Mouse (Mus musculus): Measurements from ENCODE around the gene Clec14a. TPM values are rescaled to one million over a fixed set of nuclear protein-coding genes. Genes with fewer than 3 reads are reported as not detected.

Gene Clec14a
- polyA plus RNA-seq, 1 experiment from 2014 or later = 9.9 TPM

DNA sequence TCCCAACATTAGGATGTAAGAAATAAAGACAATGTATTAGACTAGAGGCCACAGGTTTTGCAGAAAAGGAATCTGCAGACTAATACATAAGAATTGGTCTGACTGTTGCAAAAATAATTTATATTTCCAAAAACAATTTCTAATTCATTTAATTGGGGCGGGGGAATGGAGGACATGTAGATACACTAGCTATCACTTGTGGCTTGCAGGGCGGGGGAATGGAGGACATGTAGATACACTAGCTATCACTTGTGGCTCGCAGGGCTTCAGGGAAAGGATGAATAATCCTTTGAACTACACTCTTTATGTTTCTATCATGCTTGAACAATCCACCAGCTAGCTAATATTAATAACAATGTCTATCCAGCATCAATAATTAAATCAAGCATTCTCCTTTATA is 50.0 kb downstream of the Clec14a start:
- TF ChIP-seq CTCF (IDR thresholded peaks at IDR 0.05; ENCODE audit: low read depth) = no peak
- no peak for TF ChIP-seq EP300 (IDR thresholded peaks at IDR 0.05; ENCODE audit: low read depth)
- no peak for DNase-seq
- WGBS (ENCODE audit: insufficient replicate concordance) = 74% methylated on average over 3 of the region's 3 CpGs
- no peaks in the 10 kb centered on the region for H3K36me3 ChIP-seq (replicated peaks; ENCODE audit: insufficient read depth, low read length)
- H3K4me3 ChIP-seq (ENCODE audit: low read depth, low read length) = no peak overlapping the region
- no peak overlapping the region for H3K4me2 ChIP-seq (ENCODE audit: low read depth, low read length)
- no peak overlapping the region for H3K9ac ChIP-seq (replicated peaks)
- ATAC-seq = no peak
- no peaks in the 10 kb centered on the region for H3K9me3 ChIP-seq (ENCODE audit: low read length)
- no peaks in the 10 kb centered on the region for H3K4me1 ChIP-seq (ENCODE audit: insufficient read depth)
- H3K27me3 ChIP-seq (ENCODE audit: insufficient read depth, low read length) = no peaks in the 10 kb centered on the region
- no peak overlapping the region for H3K27ac ChIP-seq (ENCODE audit: low read depth)

DNA sequence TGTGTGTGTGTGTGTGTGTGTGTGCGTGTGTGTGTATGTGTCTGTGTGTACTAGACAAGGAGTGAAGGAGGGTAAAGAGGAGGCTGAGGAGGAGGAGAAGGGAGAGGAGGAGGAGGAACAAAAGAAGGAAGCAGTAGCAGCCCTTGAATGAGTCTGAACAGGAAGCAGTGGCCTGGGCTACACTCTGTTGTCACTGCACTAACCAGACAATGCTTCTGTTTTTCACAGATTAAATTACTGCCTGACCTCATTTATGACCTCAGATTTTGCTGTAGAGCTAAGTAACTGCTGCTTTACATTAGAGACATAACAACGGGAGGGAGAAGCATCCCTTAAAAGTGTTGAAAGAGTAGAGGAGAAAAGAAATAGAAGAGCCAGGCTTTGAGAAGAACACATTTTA is 52.9 kb downstream of the Clec14a start:
- DNase-seq (no peak), ATAC-seq (no peak)
- Histone ChIP-seq H3K27ac (ENCODE audit: low read depth) (no peak overlapping the region), H3K4me2 (ENCODE audit: low read depth, low read length) (no peak overlapping the region), H3K36me3 (replicated peaks; ENCODE audit: insufficient read depth, low read length) (no peaks in the 10 kb centered on the region), H3K27me3 (ENCODE audit: insufficient read depth, low read length) (peaks cover 28% of the 10 kb centered on the region), H3K9ac (replicated peaks) (no peak overlapping the region), H3K4me3 (ENCODE audit: low read depth, low read length) (no peak overlapping the region), H3K9me3 (ENCODE audit: low read length) (no peaks in the 10 kb centered on the region), H3K4me1 (ENCODE audit: insufficient read depth) (no peaks in the 10 kb centered on the region; the same call in none of the 2 replicates)
- 19% methylated on average over 2 of the region's 2 CpGs for WGBS (ENCODE audit: insufficient replicate concordance)
- TF ChIP-seq EP300 (IDR thresholded peaks at IDR 0.05; ENCODE audit: low read depth) (no peak), CTCF (IDR thresholded peaks at IDR 0.05; ENCODE audit: low read depth) (no peak)

Other genes starting within 250 kb of the Clec14a start
- gene Sstr1, start 57.5 kb downstream of the Clec14a start, polyA plus RNA-seq (2015; fragmentation: Nextera tagmentation; extraction: Ambion mirVana) = not detected in 2 replicates

Measured in liver, postnatal 0 days (tissue).